Mouse (Mus musculus): ENCODE measurements around the gene Spin1.

- TF ChIP-seq CTCF (IDR thresholded peaks at IDR 0.05; ENCODE audit: low read depth, low read length) (no peak), POLR2A (IDR thresholded peaks at IDR 0.05; ENCODE audit: borderline replicate concordance, low read depth, low read length) (no peak)
Observed at GRCm38 (mm10) chr13:51152966-51153669, 52.4 kb downstream of the Spin1 start.
